Mouse (Mus musculus) stomach, postnatal 0 days (tissue): ENCODE measurements at regions not wholly inside any gene's neighbourhood (a gene's known extent, or its start where the extent isn't known, plus 50 kb on each side); places are given as distances from the start of the nearest gene placed in this dataset.

ENCODE experiments used
- ATAC-seq: fragments of 200-750 bp; cut with Nextera tagmentation; 2 replicates; pipeline ENCODE4 v1.8.0; 2017; ENCODE audit not compliant: low FRiP score, low TSS enrichment
- DNase-seq: peaks from one replicate; pipeline ENCODE4 v3.0.0-alpha.2; 2016; ENCODE audit warnings: low spot score
- H3K27ac ChIP-seq: fragments of 300-500 bp; sonication (generic); replicated peaks from 2 replicates; pipeline ENCODE4 v1.5.1; 2014; ENCODE audit warnings: mild to moderate bottlenecking, control low read depth
- H3K27me3 ChIP-seq: fragments of 300-500 bp; sonication (generic); 2 replicates; pipeline ENCODE4 v1.6.1; 2014; ENCODE audit warnings: low read length; ENCODE audit not compliant: control insufficient read depth, insufficient read depth
- H3K36me3 ChIP-seq: fragments of 300-500 bp; sonication (generic); 2 replicates; pipeline ENCODE4 v1.6.1; 2014; ENCODE audit warnings: low read length, mixed read lengths; ENCODE audit not compliant: control insufficient read depth, insufficient read depth
- H3K4me1 ChIP-seq: fragments of 300-500 bp; sonication (generic); replicated peaks from 2 replicates; pipeline ENCODE4 v1.6.1; 2014; ENCODE audit warnings: antibody characterized with exemption; ENCODE audit not compliant: control insufficient read depth, insufficient read depth
- H3K4me2 ChIP-seq: fragments of 300-500 bp; sonication (generic); replicated peaks from 2 replicates; pipeline ENCODE4 v1.6.1; 2014; ENCODE audit warnings: low read depth, mild to moderate bottlenecking, control low read depth, moderate library complexity
- H3K4me3 ChIP-seq: fragments of 300-500 bp; sonication (generic); 2 replicates; pipeline ENCODE4 v1.5.1; 2014; ENCODE audit warnings: low read depth, low read length, control low read depth
- H3K9ac ChIP-seq: fragments of 300-500 bp; sonication (generic); 2 replicates; pipeline ENCODE4 v1.6.1; 2014; ENCODE audit warnings: mild to moderate bottlenecking, low read length, control low read depth, mixed read lengths
- H3K9me3 ChIP-seq: fragments of 300-500 bp; sonication (generic); 2 replicates; pipeline ENCODE4 v1.6.1; 2016; ENCODE audit warnings: low read length; ENCODE audit not compliant: control insufficient read depth
- CTCF ChIP-seq: IDR thresholded peaks from 2 replicates; pipeline ENCODE4 v1.5.1; 2016; ENCODE audit warnings: antibody characterized with exemption, low read depth, mild to moderate bottlenecking, moderate library complexity
- EP300 ChIP-seq: optimal IDR thresholded peaks from 2 replicates; pipeline ENCODE3; 2016; ENCODE audit warnings: antibody characterized with exemption
- WGBS: fragments of 180-500 bp; shearing (Covaris S2); extraction: QIAGEN DNeasy Blood & Tissue Kit; methylation state at CpG from one replicate; pipeline ENCODE4 v1.1.7; 2014; 5-methylcytosine and 5-hydroxymethylcytosine counted together

- no peaks in the 10 kb centered on the region for H3K36me3 ChIP-seq
- DNase-seq = no peak
- no peak overlapping the region for H3K9ac ChIP-seq
- H3K27ac ChIP-seq = no peak overlapping the region
- no peak overlapping the region for H3K4me2 ChIP-seq
- H3K4me1 ChIP-seq = no peaks in the 10 kb centered on the region
- ATAC-seq = no peak
- H3K9me3 ChIP-seq = no peaks in the 10 kb centered on the region
- H3K27me3 ChIP-seq = no peaks in the 10 kb centered on the region
- WGBS = 58% methylated on average over 3 of the region's 3 CpGs
- TF ChIP-seq EP300 (no peak), CTCF (no peak)
- H3K4me3 ChIP-seq = no peak overlapping the region
These were observed 2615.7 kb downstream of the Poteg start for GRCm38 (mm10) chr8:30063148-30063547.

- Histone ChIP-seq H3K4me1 (no peaks in the 10 kb centered on the region), H3K27me3 (no peaks in the 10 kb centered on the region), H3K9me3 (no peaks in the 10 kb centered on the region), H3K36me3 (no peaks in the 10 kb centered on the region), H3K4me2 (no peak overlapping the region), H3K4me3 (no peak overlapping the region), H3K9ac (no peak overlapping the region), H3K27ac (no peak overlapping the region)
- DNase-seq (no peak), ATAC-seq (no peak)
- TF ChIP-seq CTCF (no peak), EP300 (no peak)
These were observed 2630.3 kb downstream of the Poteg start for GRCm38 (mm10) chr8:30077726-30078125.

- Histone ChIP-seq H3K9ac (no peak overlapping the region), H3K4me2 (no peak overlapping the region), H3K27ac (no peak overlapping the region), H3K4me3 (no peak overlapping the region), H3K4me1 (no peaks in the 10 kb centered on the region), H3K36me3 (no peaks in the 10 kb centered on the region), H3K9me3 (no peaks in the 10 kb centered on the region), H3K27me3 (no peaks in the 10 kb centered on the region)
- 67% methylated on average over 3 of the region's 3 CpGs for WGBS
- no peak for ATAC-seq
- DNase-seq = no peak
- no peak for TF ChIP-seq CTCF
- TF ChIP-seq EP300 = no peak
These were observed 2680.3 kb downstream of the Poteg start for GRCm38 (mm10) chr8:30127766-30128165.

- Histone ChIP-seq H3K27me3 (no peaks in the 10 kb centered on the region), H3K9ac (no peak overlapping the region), H3K4me3 (no peak overlapping the region), H3K27ac (no peak overlapping the region), H3K9me3 (no peaks in the 10 kb centered on the region), H3K4me2 (no peak overlapping the region), H3K36me3 (no peaks in the 10 kb centered on the region), H3K4me1 (no peaks in the 10 kb centered on the region)
- ATAC-seq (no peak), DNase-seq (no peak)
- TF ChIP-seq EP300 (no peak), CTCF (no peak)
- WGBS = 80% methylated on average over 6 of the region's 6 CpGs
These were observed 2687.5 kb downstream of the Poteg start for GRCm38 (mm10) chr8:30134999-30135398.

- Histone ChIP-seq H3K27me3 (no peaks in the 10 kb centered on the region), H3K9me3 (no peaks in the 10 kb centered on the region), H3K4me2 (no peak overlapping the region), H3K4me1 (no peaks in the 10 kb centered on the region), H3K36me3 (no peaks in the 10 kb centered on the region), H3K27ac (no peak overlapping the region), H3K9ac (no peak overlapping the region), H3K4me3 (no peak overlapping the region)
- 39% methylated on average over 2 of the region's 2 CpGs for WGBS
- ATAC-seq = no peak
- no peak for DNase-seq
- TF ChIP-seq CTCF = no peak
- TF ChIP-seq EP300 = no peak
These were observed 2703.8 kb downstream of the Poteg start for GRCm38 (mm10) chr8:30151181-30151844.

GRCm38 (mm10) chr8:30152921-30153320, 2705.5 kb downstream of the Poteg start:
- DNase-seq (no peak), ATAC-seq (no peak)
- H3K4me3 ChIP-seq = no peak overlapping the region
- H3K36me3 ChIP-seq = no peaks in the 10 kb centered on the region
- no peak overlapping the region for H3K9ac ChIP-seq
- H3K27ac ChIP-seq = no peak overlapping the region
- H3K27me3 ChIP-seq = no peaks in the 10 kb centered on the region
- 64% methylated on average over 4 of the region's 4 CpGs for WGBS
- H3K4me2 ChIP-seq = no peak overlapping the region
- H3K4me1 ChIP-seq = no peaks in the 10 kb centered on the region
- no peaks in the 10 kb centered on the region for H3K9me3 ChIP-seq
- no peak for TF ChIP-seq EP300
- no peak for TF ChIP-seq CTCF
